Mouse (Mus musculus): ENCODE results near the gene Echdc3.

The Echdc3 gene

DNA sequence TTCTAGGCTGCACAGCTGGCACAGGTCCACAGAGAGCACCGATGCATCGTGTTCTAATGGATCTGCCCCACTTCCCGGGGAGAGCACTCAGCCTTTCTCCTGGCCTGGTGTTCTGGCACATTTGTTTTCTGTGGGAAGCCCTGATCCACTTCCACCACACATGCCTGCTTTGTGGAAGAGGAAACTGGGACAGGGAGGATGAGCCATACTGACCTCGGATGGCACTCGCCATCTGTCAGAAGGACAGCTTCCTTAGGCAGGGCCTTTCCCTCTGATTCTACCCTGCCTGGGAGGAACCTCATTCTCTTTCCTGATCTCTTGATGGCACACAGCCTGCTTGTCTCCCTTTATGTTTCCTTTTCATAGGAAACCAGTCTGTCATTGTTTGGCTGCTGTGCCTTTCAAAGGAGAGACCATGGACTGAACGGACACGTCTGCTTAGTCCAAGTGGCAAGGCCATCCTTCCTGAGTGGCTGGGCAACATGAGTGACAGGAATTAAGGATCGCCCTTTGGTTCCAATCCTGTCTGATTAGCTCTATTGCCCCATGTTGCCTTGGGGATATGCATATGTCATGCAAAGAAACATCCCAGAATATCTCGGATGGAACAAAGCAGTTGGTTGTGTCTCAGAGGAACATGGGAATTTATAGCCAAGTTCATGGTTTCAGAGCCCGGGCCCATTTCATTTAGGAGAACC, 13.7 kb upstream of the Echdc3 start:
- no peak for DNase-seq (ENCODE audit: low spot score)

DNA sequence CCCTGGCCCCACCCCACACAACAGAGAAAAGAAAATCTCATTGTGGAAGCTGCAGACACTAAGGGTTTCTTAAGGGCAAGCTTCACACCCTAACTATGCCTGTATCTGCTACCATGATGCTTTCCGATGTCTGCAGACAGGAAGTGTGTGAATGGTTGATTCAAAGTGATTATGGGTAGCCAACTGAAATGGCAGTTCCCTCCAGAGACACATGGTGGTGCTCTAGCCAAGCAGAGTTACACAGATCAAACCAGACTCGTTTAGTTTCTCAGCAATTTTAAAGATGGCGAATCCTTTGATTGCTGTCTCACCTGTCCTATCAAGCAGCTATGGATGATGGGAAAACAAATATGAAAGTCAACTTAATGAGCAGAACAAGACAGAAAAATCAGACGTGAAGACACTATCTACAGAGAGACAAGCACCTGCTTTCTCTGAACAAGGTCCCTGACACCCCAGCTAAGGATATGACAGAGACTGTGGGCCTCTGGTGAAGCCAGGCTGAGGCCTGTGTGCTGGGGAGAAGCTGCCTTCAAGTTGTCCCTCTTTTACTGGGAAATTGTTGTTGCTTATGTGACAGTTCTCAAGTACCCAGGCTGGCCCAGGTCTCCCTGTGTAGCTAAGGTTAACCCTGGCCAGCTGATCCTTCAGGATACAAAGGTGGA, 7.4 kb upstream of the Echdc3 start:
- peak; percentile 58 for DNase-seq (ENCODE audit: low spot score)

DNA sequence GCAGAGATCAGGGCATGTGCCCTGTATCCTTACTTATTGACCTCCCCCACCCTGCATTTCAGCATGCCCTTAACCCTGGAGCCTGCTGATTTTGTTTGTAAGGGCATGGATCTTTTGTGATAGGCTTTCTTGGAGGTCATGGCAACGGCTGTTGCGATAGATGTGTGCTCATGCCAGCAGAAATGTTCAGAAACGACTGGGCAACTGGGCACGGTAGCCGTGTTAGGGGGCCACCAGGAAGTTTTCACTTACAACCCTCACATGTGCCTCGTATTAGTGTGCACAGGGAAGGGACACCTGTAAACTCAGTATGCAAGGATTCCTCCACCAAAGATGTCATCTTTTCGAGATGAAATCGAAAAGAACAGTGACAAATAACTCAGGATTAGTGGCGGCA, 508 bp downstream of the Echdc3 start:
- DNase-seq (ENCODE audit: low spot score): no peak

DNA sequence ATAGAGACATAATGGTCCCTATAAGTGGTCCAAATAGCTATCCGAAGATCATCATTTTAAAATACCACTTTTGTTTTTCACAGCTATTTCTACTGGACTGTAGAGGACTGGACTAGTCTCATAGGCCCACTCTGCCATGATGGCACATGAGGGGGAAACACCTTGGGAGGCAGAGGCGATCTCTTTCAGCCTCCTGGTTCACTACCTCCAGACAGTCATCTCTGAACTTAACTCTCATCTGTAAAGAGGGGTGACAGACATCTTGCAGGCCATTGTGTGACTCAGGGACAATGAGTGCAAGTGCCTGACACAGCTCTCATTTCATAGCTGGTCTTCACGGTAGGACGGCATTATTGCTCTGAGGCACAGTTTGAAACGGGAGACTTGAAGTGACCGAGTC, 2.0 kb downstream of the Echdc3 start:
- no peak for DNase-seq (ENCODE audit: low spot score)

DNA sequence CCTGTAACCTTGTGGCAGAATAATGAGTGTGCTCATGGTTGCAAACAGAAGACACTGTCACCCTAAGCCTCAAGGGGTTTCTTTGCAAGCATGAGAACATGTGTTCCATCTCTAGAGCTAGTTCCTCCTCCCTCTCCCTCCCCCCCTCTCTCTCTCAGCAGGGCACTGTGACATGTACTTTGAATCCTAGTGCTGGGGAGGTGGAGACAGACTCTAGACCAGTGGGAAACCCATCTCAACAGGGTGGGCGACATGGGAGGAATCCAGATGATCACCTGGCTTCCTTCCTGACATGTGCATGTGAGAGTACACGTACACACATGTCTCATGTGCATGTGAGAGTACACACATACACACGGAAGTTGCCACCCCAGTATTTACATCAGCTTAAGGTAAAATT, 3.1 kb downstream of the Echdc3 start:
- no peak for DNase-seq (ENCODE audit: low spot score)

DNA sequence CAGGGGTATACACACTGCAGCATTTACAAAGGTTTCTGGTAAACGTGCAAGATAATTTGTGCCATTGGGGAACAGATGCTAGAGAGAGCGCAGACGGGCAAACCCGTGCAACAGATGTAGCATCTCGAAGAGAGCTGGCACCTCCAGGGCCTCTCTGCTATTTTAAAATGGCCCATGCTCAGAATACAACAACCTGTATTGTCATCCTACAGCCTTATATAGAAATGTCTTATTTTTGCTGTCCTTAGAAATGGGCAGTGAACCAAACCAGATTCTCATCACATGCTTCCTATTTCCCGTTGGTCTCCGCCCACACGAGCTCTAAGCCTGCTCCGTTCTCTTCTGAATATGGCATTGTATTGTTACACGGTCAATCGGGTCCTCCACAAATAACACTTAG, 3.7 kb downstream of the Echdc3 start:
- DNase-seq (ENCODE audit: low spot score): peak; percentile 32

DNA sequence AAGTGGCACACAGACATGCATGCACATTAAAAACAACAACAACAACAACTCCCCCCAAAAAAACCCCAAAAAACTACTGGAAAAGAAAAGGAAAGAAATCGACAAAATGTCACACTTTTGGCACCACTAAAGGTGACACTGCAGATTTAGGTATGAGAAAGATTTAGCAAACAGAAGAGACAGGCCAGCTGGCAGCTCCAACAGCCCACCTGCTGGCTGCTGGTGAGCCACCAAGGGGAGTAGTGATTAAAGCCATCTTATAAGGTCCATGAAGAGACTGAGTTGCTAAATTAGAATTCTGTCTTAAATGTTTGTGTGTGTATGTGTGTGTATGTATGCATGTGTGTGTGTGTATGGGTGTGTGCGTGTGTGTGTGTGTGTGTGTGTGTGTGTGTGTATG, 5.1 kb downstream of the Echdc3 start:
- DNase-seq (ENCODE audit: low spot score): no peak

DNA sequence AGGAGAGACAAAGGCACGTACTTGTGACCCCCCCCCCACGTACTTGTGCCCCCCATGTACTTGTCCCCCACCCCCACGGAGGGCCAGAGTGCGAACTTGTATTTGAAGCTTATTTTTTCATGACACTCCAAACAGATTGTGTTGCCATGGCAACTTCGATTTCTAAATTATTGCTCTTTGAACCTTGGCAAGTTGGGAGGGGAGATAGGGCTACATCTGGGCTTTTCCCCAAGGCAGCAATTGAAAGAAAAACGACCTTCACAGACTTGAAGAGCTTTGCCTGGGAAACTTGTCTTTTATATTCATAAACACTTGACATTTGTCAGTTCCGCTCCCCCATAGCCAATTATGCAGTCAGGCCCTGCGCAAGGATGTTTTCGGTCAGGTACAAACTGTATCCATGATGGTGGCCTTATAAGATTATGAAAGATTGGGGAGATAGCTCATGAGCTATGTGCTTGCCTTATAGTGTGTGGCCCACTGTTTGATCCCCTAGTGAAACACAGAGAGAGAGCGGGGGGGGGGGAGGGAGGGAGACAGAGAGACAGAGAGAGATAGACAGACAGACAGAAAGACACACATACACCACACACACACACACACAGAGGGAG, 16.4 kb downstream of the Echdc3 start:
- no peak for DNase-seq (ENCODE audit: low spot score)

DNA sequence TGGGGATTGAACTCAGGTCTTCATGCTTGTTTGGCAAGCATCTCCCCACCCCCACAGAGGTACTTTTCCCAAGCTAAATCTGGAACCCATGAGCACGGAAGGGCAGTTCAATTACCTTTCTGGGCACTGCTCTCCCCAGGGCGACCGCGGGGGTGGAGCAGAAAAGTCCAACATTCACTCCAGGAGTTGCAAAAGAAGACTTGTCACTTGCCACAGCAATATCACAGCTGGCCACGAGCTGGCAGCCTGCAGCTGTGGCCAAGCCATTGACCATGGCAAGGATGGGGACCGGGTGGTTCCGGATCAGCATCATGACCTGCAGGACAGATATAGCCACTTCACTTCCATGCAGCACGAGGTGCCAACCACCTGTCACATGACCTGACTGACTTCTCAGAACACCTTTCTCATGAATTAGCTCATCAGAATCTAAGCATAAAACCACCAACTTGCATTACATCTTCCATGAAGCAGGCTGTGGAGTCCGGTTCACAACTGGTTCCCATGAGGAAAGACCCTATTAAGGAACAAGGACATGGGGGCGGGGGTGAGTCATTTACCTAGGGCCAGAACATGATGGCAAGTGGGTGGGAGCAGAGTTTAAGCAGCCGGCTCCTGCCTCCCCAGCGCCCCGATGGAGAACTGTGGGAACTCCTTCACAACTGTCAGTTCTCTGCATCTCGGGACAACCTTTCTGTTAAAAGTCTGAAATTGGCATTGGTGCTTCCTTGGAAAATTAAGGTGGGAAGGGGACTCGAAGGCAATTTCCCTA, 17.2 kb downstream of the Echdc3 start:
- DNase-seq (ENCODE audit: low spot score): no peak

DNA sequence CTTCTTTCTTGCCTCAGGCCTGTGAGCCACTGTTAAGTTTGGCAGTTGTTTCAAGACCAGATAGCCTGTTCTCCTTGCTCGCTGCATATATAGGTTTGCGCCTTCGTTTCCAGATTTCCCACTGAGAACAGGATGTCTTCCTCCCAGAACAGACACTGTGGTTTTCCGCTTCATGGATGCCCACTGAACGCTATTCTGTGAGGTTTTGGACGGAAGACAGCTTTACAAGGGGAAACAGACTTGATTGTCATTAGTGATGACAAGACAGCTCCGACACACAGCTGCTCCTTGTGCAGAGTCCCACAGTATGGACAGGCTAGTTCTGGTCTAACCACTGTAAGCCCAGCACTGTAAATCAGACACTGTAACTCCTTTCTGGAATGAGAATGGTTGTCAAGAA, 18.3 kb downstream of the Echdc3 start:
- no peak for DNase-seq (ENCODE audit: low spot score)

DNA sequence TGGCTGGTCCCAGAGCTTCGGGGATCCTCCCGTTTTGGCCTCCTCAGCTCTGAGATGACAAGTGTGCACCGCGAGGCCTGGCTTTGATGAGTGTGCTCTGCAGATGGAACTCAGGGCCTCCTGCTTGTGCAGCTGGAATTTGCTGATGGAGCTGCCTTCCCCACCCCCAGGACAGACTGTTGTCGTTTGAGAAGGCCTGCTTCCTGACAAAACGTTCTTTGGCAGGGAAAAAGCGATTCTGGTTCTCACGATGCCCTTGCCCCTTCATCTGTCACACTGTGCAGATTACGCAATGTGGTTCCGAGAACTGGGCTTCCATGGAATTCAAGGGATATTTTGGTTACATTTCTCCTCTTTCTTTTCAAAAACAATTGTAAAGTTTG, 19.3 kb downstream of the Echdc3 start:
- no peak for DNase-seq (ENCODE audit: low spot score)

DNA sequence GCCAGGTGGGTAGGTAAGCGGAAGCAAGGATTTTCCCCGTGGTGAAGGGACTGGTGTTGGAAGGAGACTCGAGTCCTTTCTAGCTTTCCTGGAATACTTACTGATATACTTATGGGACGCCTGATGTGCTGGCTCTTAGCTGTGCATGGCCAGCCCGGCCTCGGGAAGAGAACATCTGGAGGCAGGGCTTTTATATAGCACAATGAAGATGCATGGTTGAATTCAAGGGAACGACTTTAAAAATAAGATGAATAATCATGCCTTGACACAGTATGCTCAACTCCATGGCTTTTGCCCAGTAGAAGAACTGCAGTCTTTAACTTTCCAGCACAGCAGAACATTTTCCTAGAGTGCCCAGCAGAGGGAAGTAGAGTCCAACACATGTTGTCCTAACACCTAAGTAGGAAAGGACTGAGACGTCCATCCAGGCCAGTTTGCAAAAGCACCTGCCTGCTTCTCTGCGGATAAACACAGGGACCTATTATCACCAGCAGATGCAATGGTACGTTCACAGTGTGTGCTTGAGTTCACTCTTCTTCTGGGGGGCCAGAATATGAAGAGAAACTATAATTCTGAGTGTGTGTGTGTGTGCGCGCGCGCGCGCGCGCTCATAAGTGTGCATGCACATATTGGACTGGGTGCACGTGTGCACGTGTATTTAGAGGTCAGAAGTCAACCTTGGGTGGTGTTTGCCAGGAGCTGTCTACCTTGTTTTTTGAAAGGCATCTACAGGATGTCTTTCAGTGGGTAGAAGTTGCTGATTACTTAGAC, 19.8 kb downstream of the Echdc3 start:
- peak; percentile 63 for DNase-seq (ENCODE audit: low spot score)

DNA sequence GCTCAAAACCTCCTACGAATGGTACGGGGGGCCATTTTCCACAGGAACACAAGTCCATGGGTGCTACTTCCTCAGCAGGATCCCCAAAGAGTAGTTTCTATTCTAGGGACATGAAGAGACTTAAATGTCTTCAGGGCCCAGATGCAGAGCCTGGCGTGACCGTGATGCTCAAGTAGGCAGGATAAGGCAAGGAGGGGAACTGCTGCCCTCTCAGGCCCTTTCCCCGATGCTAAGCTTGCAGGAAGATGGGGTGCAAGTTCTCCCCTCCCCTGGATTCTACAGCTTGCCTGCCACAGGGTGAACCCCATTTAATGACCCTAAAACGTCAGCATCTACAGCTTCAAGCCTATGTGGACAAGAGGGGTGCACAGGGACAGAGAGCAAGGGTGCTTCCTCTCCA, 22.8 kb downstream of the Echdc3 start:
- DNase-seq (ENCODE audit: low spot score): no peak

DNA sequence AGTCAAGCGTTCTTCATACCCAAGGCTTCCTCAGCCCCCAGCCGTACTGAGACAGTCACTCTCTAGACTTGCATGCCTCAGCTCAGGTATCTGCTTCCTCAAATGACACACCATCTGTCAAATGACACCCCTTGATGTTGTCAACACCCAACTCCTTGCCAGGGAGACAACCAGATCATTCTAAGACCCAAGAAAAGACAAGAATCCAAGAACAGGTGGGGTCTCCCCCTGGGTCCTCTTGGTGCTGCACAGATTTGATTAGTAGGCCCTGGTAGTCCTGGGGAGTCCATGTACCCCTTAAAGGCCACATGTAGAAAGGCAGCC, 23.2 kb downstream of the Echdc3 start:
- DNase-seq (ENCODE audit: low spot score): no peak

DNA sequence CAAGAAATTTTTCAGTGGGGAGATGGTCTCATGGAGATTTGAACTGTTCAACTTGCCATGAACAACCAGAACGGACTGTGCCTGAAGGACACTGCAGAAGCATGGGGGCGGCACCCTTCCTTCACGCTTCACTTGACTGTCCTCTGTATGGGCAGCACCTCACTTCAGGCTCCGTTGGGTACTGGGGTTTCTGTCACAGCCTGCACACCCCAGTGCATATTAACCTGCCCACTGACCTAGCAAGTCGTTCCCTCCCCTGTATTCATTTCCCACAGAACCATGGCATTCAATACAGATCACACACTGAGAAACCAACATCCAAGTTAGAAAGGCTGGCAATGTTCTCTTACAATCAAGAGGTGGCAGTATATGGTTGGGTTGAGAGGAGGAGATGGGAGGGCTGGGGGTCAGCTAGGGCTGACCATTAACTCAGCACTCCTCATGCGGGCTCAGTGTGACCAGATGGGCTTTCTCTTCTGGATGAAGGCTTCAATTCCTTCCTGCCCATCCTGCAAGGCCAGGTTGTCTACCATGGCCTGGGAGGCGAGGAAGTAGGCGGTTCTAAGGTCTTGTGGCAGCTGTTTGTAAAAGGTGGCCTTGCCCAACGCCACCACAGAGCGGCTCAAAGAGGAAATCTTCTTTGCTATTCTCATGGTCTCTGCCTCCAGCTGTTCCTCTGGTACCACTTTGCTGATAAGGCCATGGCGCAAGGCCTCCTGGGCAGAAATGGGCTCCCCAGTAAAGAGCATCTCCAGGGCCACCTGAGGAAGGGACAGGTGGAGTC, 23.8 kb downstream of the Echdc3 start:
- no peak for DNase-seq (ENCODE audit: low spot score)

DNA sequence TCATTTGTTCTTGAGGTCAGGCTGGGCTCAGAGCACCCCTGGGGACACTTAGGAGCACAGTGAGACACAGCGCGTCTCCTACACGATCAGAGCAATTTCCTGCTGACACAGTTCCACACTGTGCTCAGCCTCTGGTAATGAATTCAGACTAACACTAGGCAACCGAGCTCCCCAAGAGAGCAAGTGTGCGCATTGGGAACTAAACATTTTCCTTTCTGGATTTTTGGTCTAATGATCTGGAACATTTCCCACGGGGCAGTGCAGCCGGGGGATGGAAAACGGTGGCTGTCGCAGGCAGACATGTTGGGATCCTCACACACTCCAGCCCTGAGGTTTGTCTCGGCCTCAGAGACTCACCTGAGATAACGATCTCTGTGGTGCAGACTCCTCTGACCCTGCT, 25.4 kb downstream of the Echdc3 start:
- DNase-seq (ENCODE audit: low spot score): no peak

DNA sequence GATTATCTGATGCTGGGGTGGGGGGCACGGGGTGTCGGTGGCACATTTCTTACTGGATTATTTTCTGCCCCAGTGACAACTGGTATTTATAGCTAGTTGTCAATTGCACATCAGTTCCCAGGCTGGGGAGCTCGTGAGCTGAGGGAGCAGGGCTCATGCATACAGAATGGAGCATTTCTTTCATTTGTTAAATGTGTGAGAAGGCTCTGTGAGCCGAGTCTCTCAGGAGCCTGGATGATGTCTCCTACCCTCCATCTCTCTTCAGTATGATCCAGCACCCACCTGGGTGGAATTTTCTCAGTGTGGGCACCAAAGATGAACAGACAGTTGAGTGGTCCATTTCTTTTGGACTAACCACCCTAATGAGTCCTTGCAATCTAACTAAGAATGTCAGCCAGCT, 25.9 kb downstream of the Echdc3 start:
- no peak for DNase-seq (ENCODE audit: low spot score)

DNA sequence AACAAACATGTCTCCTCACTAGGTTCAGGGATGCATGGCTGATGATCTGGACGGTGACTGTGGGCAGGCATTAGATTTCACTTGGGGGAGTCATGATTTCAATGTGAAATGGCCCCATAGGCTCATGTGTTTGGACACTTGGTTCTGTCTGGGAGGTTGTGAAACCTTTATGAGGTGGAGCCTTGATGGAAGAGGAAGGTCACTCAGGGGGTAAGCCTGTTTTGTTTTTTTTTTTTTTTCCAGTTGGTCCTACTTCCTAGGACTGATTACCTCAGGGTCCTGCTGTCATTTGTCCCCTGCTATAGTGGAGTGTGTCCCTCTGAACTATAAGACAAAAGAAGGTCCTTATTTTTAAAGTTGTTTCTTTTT, 33.1 kb downstream of the Echdc3 start:
- no peak for DNase-seq (ENCODE audit: low spot score)

DNA sequence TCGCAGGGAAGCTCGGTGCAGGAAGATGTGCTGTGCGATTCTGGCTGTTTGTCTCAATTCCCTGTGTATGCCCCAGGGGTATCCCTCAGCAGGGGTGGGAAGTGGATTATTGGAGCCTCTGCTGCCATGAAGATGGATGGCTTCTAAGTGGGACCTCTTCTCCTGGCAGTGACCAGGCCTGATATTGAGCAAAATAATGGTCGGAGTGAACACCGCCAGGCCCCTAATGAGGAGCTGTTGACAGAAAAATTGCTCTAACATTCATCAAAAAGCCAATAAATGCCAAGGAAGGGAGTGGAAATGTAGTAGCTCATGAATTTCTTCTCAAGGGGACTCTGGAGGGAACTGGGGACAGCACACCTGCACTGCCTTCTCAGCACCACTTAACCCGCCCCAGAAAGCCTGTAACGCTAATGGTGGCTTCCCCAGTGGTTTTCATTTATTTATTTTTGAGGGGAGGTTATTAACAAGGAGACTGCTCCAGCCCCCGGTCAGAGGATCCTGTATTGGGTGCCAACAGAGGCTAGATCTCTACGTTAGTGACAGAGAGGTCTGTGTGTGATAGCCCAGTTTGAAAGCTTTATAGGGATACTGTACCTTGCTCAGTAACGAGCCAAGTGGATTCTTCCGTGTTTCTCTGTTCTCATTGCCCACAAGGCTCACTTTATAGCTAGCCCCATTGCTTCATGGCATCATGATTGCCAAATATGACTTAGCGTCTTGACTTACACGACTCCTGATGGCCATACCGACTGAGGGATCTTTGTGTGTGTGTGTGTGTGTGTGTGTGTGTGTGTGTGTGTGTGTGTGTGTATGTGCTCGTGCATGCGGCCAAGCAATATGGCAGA, 33.7 kb downstream of the Echdc3 start:
- DNase-seq (ENCODE audit: low spot score): no peak

DNA sequence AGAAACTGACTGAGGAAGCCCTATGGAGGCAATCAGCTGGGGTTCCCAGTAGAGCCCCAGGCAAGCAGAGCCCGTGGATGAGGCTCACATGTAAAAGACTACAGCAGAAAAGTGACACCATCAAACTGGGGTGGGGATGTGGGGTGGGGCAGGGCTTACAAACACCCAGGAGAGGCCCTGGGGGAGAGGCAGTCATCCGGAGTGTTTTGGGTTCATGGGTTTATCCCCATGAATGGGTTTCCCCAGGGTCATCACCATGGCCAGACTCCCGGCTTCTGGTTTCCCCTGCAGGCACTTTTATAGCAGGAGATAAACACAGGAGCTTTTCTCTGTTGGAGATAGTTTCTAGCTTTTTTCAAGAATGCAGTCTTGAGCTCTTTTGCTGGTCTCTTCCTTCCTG, 39.8 kb downstream of the Echdc3 start:
- no peak for DNase-seq (ENCODE audit: low spot score)

DNA sequence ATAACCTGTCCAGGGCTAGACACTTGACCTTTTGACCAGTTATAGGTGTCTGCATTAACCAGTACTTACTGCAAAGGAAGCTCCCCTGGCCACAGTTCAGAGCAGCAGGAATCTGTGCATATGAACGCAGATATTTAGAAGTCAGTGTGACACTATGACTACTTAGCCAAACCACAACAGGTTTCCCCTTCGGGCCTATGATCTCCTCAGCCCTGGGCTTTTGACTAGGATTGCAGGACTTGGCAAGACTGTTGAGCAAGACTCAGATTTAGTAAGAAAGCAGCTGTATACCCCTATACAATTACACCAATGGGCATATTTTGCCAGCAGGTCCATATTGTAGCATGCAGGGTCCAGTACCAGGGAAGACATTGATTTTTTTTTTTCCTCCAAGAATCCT, 44.3 kb downstream of the Echdc3 start:
- no peak for DNase-seq (ENCODE audit: low spot score)

Data from left cerebral cortex, adult 11 months (tissue).